Mouse (Mus musculus) liver, embryonic 11.5 days (tissue): ENCODE measurements around the gene Prr15. TPM values are rescaled to one million over a fixed set of nuclear protein-coding genes. Genes with fewer than 3 reads are reported as not detected.
A peak's percentile ranks its signal among the peaks of the same experiment; 100 is the strongest.

Experiments
- ATAC-seq: fragments of 200-750 bp; cut with Nextera tagmentation; replicated peaks from 2 replicates; pipeline ENCODE4 v1.8.0; 2017; ENCODE audit warnings: moderate number of reproducible peaks, mild to moderate bottlenecking, moderate TSS enrichment, moderate library complexity; ENCODE audit not compliant: low FRiP score
- DNase-seq: peaks from one replicate; pipeline ENCODE4 v3.0.0-alpha.2; 2017; ENCODE audit warnings: low spot score
- H3K27ac ChIP-seq: fragments of 300-500 bp; sonication (generic); 2 replicates; pipeline ENCODE4 v1.5.1; 2014; ENCODE audit warnings: mild to moderate bottlenecking, low read depth, low read length, control low read depth
- H3K27me3 ChIP-seq: fragments of 300-500 bp; sonication (generic); replicated peaks from 2 replicates; pipeline ENCODE4 v1.6.1; 2014; ENCODE audit warnings: low read length, mixed read lengths; ENCODE audit not compliant: control insufficient read depth, insufficient read depth
- H3K36me3 ChIP-seq: fragments of 300-500 bp; sonication (generic); 2 replicates; pipeline ENCODE4 v1.6.1; 2014; ENCODE audit warnings: mild to moderate bottlenecking, low read length, moderate library complexity, mixed read lengths; ENCODE audit not compliant: control insufficient read depth, insufficient read depth
- H3K4me1 ChIP-seq: fragments of 300-500 bp; sonication (generic); replicated peaks from 2 replicates; pipeline ENCODE4 v1.6.1; 2014; ENCODE audit warnings: low read length, mixed read lengths; ENCODE audit not compliant: control insufficient read depth, insufficient read depth
- H3K4me2 ChIP-seq: fragments of 300-500 bp; sonication (generic); 2 replicates; pipeline ENCODE4 v1.6.1; 2014; ENCODE audit warnings: mild to moderate bottlenecking, control low read depth, moderate library complexity
- H3K4me3 ChIP-seq: fragments of 300-500 bp; sonication (generic); 2 replicates; pipeline ENCODE4 v1.5.1; 2014; ENCODE audit warnings: low read depth, low read length, control low read depth
- H3K9ac ChIP-seq: fragments of 300-500 bp; sonication (generic); 2 replicates; pipeline ENCODE4 v1.6.1; 2014; ENCODE audit warnings: low read depth, low read length, control low read depth
- H3K9me3 ChIP-seq: fragments of 300-500 bp; sonication (generic); 2 replicates; pipeline ENCODE4 v1.6.1; 2016; ENCODE audit warnings: low read length, inconsistent platforms, mixed read lengths; ENCODE audit not compliant: control insufficient read depth
- WGBS: fragments of 180-500 bp; shearing (Covaris S2); extraction: QIAGEN DNeasy Blood & Tissue Kit; methylation state at CpG from one replicate; pipeline ENCODE4 v1.1.7; 2014; 5-methylcytosine and 5-hydroxymethylcytosine counted together
- polyA plus RNA-seq: library from polyadenylated mRNA; unstranded; fragments of >200 nt; fragmentation: Nextera tagmentation; extraction: Ambion mirVana; gene quantifications from 2 replicates; pipeline ENCODE4 v1.2.1, GENCODE M21; 2014

The Prr15 gene
- polyA plus RNA-seq, 1 experiment from 2014 or later: 1.1 TPM

DNA sequence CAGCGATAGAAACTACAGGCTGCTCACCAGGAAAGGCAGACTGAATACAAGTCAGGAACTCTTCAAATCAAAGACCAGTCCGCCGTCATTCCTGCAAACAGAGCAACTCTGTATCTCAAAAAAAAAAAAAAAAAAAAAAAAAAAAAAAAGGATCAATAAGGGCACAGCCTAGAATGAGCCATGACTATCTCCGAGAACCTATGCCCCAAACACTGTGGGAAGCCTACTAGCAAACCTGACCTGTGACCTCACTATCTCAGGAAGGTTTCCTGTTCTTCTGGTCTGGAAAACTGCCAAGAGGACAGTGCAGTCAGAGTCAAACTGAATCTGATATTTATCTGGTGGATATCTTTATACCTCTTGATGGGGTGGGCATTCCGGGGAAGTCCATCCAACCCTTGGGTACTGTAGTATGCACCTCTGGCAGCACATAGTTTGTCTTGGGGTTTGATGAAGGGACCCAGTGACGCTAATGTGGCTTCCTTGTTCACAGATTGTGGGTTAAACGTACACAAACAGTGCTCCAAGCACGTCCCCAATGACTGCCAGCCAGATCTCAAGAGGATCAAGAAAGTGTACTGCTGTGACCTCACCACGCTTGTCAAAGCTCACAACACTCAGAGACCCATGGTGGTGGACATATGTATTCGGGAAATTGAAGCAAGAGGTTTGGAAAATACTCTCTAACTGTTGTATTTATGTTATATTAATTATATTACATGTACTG, 35.7 kb upstream of the Prr15 start:
- DNase-seq (no peak), ATAC-seq (peak; percentile 49)
- no peaks in the 10 kb centered on the region for H3K36me3 ChIP-seq
- no peaks in the 10 kb centered on the region for H3K4me1 ChIP-seq
- H3K27me3 ChIP-seq: no peaks in the 10 kb centered on the region
- no peak overlapping the region for H3K27ac ChIP-seq
- no peaks in the 10 kb centered on the region for H3K9me3 ChIP-seq
- H3K4me2 ChIP-seq: no peak overlapping the region
- H3K9ac ChIP-seq: no peak overlapping the region
- H3K4me3 ChIP-seq: no peak overlapping the region
- 63% methylated on average over 10 of the region's 10 CpGs for WGBS

DNA sequence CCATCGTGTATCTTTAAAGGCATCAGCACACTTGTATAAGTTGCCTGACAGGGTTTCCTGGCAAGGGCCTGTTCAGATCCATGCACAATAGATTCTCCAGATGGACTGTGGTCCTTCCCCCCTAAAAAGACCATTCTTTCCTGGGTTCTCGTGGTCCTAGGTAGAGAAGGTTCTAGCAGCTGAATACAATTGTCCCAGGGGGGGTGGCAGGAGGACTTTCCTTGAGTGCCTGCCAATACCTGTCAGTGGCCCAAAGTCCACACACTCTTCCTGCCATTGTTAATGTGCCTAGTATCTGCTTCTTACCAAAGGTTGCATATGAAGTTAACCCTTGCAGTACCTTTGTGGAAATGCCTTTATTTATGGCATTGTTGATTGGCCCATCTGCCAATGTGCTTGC, 28.4 kb upstream of the Prr15 start:
- no peak overlapping the region for H3K27ac ChIP-seq
- H3K4me2 ChIP-seq: no peak overlapping the region
- DNase-seq: no peak
- 81% methylated on average over 2 of the region's 2 CpGs for WGBS
- no peaks in the 10 kb centered on the region for H3K9me3 ChIP-seq
- no peak overlapping the region for H3K9ac ChIP-seq
- H3K4me1 ChIP-seq: no peaks in the 10 kb centered on the region
- H3K36me3 ChIP-seq: no peaks in the 10 kb centered on the region
- H3K4me3 ChIP-seq: no peak overlapping the region
- ATAC-seq: no peak
- H3K27me3 ChIP-seq: no peaks in the 10 kb centered on the region

DNA sequence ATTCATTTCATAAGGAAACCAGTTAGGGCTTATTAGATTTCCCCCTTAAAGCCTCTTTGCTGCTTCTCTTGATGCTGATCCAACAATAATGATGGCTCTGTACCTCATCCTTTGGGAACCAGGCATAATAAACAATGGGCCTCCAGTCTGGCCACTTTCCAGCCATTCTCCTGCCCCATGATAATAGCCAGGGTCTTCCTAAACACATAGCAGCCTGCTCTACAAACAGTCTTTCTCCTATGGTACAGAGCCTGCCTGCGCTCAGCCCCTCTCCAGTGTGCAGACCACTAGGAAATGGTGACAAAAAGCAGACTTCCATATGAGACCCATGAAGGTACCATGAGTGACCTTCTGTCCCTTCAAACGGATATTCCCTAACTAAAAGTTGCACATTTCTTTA, 26.2 kb upstream of the Prr15 start:
- WGBS: 68% methylated on average over 2 of the region's 2 CpGs
- H3K9ac ChIP-seq: no peak overlapping the region

DNA sequence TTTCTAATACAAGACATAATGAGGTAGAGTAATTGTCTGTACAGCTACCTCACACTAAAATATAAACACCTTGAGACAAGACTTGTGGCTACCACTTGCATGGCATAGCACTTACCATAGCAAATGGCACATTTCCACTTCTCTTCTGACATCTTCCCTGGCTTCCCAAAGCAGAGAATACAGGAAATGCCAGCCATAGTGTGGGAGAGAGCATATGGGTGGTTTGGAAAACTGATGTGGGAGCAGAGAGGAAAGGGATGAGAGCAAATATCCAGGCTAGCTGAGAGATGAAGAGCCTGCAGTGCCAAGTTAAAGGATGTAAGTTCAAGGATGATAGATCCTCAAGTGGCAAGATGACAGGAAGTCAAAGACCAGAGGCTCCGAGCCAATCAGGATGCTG, 19.9 kb upstream of the Prr15 start:
- ATAC-seq (no peak), DNase-seq (no peak)
- Histone ChIP-seq H3K27ac (no peak overlapping the region), H3K4me3 (no peak overlapping the region), H3K36me3 (no peaks in the 10 kb centered on the region), H3K9me3 (no peaks in the 10 kb centered on the region), H3K9ac (no peak overlapping the region), H3K4me1 (no peaks in the 10 kb centered on the region), H3K27me3 (no peaks in the 10 kb centered on the region), H3K4me2 (no peak overlapping the region)
- WGBS: 54% methylated on average over 1 of the region's 1 CpGs

More for the DNA sequence above, 26.2 kb upstream of the Prr15 start:
- Histone ChIP-seq H3K4me2 (no peak overlapping the region), H3K9me3 (no peaks in the 10 kb centered on the region), H3K27ac (no peak overlapping the region), H3K4me1 (no peaks in the 10 kb centered on the region), H3K4me3 (no peak overlapping the region), H3K36me3 (no peaks in the 10 kb centered on the region), H3K27me3 (no peaks in the 10 kb centered on the region)
- DNase-seq: no peak
- no peak for ATAC-seq

DNA sequence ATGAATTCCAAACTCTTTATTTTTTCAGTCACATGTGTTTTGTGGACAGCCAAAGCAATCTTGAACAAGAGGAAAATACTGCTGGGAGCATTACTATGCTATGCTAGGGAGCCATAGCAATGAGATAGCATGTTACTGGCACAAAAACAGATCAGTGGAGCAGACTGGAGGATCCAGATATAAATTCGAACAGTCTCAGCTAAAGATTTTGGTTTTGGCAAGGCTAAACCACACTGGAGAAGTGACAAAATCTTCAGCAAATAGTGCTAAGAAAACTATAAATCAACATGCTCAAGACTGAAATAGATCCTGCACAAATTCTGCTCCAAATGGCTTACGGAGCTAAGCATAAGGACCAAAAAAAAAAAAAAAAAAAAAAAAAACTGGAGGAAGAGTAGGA, 12.6 kb upstream of the Prr15 start:
- no peaks in the 10 kb centered on the region for H3K4me1 ChIP-seq
- ATAC-seq (no peak), DNase-seq (no peak)
- H3K9me3 ChIP-seq: no peaks in the 10 kb centered on the region
- no peaks in the 10 kb centered on the region for H3K27me3 ChIP-seq
- H3K4me3 ChIP-seq: no peak overlapping the region
- H3K4me2 ChIP-seq: no peak overlapping the region
- no peak overlapping the region for H3K27ac ChIP-seq
- no peak overlapping the region for H3K9ac ChIP-seq
- WGBS: 82% methylated on average over 2 of the region's 2 CpGs
- no peaks in the 10 kb centered on the region for H3K36me3 ChIP-seq

DNA sequence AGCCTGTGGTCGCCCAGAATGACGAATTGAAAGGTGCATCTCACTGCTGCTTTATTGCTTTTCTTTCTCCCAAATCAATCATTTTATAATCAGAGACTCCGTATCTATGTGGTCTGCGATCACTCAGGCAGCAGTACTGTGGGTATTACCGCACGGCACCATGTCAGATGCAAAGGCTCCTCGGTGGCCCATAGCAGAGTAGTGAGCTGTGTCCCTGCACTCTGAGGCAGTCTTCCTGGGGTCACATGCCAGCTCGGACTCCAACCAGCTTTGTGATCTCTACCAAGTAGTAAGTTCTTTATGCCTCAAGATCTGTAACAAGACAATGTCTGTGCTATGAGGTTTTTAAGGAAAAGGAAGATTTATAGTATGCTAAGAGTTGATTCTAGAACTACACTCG, 7.0 kb upstream of the Prr15 start:
- H3K27ac ChIP-seq: no peak overlapping the region
- H3K4me3 ChIP-seq: no peak overlapping the region
- no peak for DNase-seq
- H3K27me3 ChIP-seq: no peaks in the 10 kb centered on the region
- H3K36me3 ChIP-seq: no peaks in the 10 kb centered on the region
- 81% methylated on average over 9 of the region's 9 CpGs for WGBS
- H3K9ac ChIP-seq: no peak overlapping the region
- no peak overlapping the region for H3K4me2 ChIP-seq
- ATAC-seq: no peak
- no peaks in the 10 kb centered on the region for H3K4me1 ChIP-seq
- no peaks in the 10 kb centered on the region for H3K9me3 ChIP-seq

DNA sequence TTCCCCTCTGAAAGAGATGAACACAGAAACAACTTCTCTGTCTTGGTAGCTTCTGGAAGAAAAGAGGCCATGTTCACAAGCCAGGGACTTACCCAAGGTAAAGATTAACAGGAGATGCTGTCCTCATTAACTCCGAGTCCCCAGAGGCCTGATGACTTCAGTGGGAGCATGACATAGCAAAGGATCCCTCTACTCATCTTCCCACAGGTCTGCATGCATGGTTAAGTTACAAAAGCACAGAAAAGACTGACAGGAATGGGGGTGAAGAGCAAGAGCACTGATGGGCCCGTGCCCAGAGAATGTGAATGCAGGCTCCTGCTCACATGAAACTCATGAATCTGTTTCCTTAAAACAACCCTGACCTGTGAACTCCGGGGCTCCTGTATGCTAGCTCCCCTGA, 6.4 kb upstream of the Prr15 start:
- Histone ChIP-seq H3K4me3 (no peak overlapping the region), H3K36me3 (no peaks in the 10 kb centered on the region), H3K4me1 (no peaks in the 10 kb centered on the region), H3K9me3 (no peaks in the 10 kb centered on the region), H3K4me2 (no peak overlapping the region), H3K9ac (no peak overlapping the region), H3K27me3 (no peaks in the 10 kb centered on the region), H3K27ac (no peak overlapping the region)
- no peak for ATAC-seq
- 67% methylated on average over 3 of the region's 3 CpGs for WGBS
- DNase-seq: no peak

DNA sequence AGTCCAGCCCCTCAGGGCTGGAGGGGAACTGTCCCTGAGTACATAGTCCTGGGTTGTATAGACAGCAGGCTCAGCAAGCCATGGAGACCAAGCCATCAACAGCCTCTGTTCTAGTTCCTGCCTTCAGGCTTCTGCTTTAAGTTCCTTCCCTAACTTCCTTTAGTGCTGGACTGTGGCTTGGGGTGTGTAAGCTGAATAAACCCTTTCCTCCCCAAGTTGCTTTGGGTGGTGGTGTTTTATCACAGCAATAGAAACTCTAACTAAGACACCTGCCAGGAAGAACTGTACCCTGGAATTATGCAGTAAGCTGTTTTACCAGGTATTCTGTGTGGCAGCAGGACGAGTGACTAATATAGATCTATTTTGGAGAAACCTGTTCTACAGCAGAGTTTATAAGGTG, 5.4 kb upstream of the Prr15 start:
- no peak for DNase-seq
- H3K9me3 ChIP-seq: no peaks in the 10 kb centered on the region
- WGBS: 64% methylated on average over 1 of the region's 1 CpGs
- no peak overlapping the region for H3K9ac ChIP-seq
- H3K27ac ChIP-seq: no peak overlapping the region
- no peak for ATAC-seq
- H3K36me3 ChIP-seq: no peaks in the 10 kb centered on the region
- H3K4me3 ChIP-seq: no peak overlapping the region
- no peaks in the 10 kb centered on the region for H3K4me1 ChIP-seq
- no peak overlapping the region for H3K4me2 ChIP-seq
- H3K27me3 ChIP-seq: no peaks in the 10 kb centered on the region
